Mouse (Mus musculus) bone marrow, adult 2 months (tissue): ENCODE measurements at regions not wholly inside any gene's neighbourhood (a gene's known extent, or its start where the extent isn't known, plus 50 kb on each side); places are given as distances from the start of the nearest gene placed in this dataset.

ENCODE experiments used
- CTCF ChIP-seq: fragments of 200-500 bp; IDR thresholded peaks from 2 replicates; pipeline ENCODE4 v1.5.1; 2011; ENCODE audit warnings: low read length, control low read depth; ENCODE audit not compliant: control insufficient read depth, insufficient read depth
- POLR2A ChIP-seq: fragments of 200-500 bp; IDR thresholded peaks from 2 replicates; pipeline ENCODE4 v1.6.1; 2011; ENCODE audit warnings: low read depth, mild to moderate bottlenecking, control low read depth, low read length, borderline replicate concordance; ENCODE audit not compliant: control insufficient read depth

- TF ChIP-seq CTCF: no peak
- no peak for TF ChIP-seq POLR2A
Measured at GRCm38 (mm10) chr13:115880616-115881015, 428.9 kb downstream of the Isl1 start.
